Mouse (Mus musculus) small intestine, adult 2 months (tissue): ENCODE measurements around the gene Rbbp8nl. TPM values are rescaled to one million over a fixed set of nuclear protein-coding genes. Genes with fewer than 3 reads are reported as not detected.
A peak's percentile ranks its signal among the peaks of the same experiment; 100 is the strongest.

Experiments
- H3K27ac ChIP-seq: fragments of 200-500 bp; 2 replicates; pipeline ENCODE4 v1.5.1; 2012; ENCODE audit warnings: low read depth, low read length, control low read depth, inconsistent platforms; ENCODE audit not compliant: insufficient read depth
- H3K27me3 ChIP-seq: fragments of 200-500 bp; 2 replicates; pipeline ENCODE4 v1.6.1; 2012; ENCODE audit warnings: mild to moderate bottlenecking, moderate library complexity, low read length, inconsistent platforms; ENCODE audit not compliant: control insufficient read depth, insufficient read depth
- H3K36me3 ChIP-seq: fragments of 200-500 bp; 2 replicates; pipeline ENCODE4 v1.6.1; 2012; ENCODE audit warnings: mild to moderate bottlenecking, low read length, control low read depth, inconsistent platforms; ENCODE audit not compliant: control insufficient read depth, insufficient read depth
- H3K4me1 ChIP-seq: fragments of 200-500 bp; 2 replicates; pipeline ENCODE4 v1.6.1; 2012; ENCODE audit warnings: low read length, inconsistent platforms, mixed read lengths; ENCODE audit not compliant: control insufficient read depth, insufficient read depth, insufficient read length
- H3K4me3 ChIP-seq: fragments of 200-500 bp; 2 replicates; pipeline ENCODE4 v1.5.1; 2012; ENCODE audit warnings: low read depth, mild to moderate bottlenecking, control low read depth, inconsistent platforms, low read length, moderate library complexity
- CTCF ChIP-seq: fragments of 200-500 bp; IDR thresholded peaks from 2 replicates; pipeline ENCODE4 v1.5.1; 2012; ENCODE audit warnings: low read depth, mild to moderate bottlenecking, control low read depth, inconsistent platforms, low read length, moderate library complexity, mixed read lengths; ENCODE audit not compliant: insufficient replicate concordance, insufficient read length; ENCODE audit errors: extremely low read depth
- POLR2A ChIP-seq: fragments of 200-500 bp; IDR thresholded peaks from 2 replicates; pipeline ENCODE4 v1.6.1; 2012; ENCODE audit warnings: low read depth, mild to moderate bottlenecking, control low read depth, inconsistent platforms, low read length, moderate library complexity
- WGBS: fragments of 180-500 bp; shearing (Covaris S2); methylation state at CpG from one replicate; pipeline ENCODE4 v1.1.7; 2018; 5-methylcytosine and 5-hydroxymethylcytosine counted together
- polyA plus RNA-seq: library from polyadenylated mRNA; depleted of rRNA; stranded (reverse); fragments of >200 nt; gene quantifications from 2 replicates; pipeline ENCODE4 v1.2.3, GENCODE M21; 2012

Rbbp8nl gene
- polyA plus RNA-seq, 1 experiment: 1.2 TPM

DNA sequence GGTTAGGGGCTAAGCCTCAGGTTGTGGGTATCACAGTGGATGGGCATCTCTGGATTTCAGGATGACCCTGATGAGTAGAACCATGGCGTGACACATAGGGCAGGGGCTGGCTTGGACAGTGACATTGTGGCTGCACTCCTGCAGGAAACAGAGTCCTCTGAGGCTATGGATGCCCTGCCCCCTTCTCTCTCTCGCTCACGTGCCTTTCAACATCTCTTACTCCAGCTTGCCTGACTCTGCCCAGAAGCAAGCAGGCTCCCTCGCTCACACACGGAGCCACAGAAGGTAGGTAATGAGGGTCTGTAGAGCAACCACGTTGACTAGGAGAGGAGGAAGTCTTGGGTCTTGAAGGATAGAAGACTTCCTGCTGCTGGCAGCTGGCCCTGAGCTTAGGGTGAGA lies 824 bp upstream of the Rbbp8nl start:
- H3K36me3 ChIP-seq: no peaks in the 10 kb centered on the region
- TF ChIP-seq POLR2A (no peak), CTCF (no peak)
- peaks cover 32% of the 10 kb centered on the region for H3K4me1 ChIP-seq
- no peak overlapping the region for H3K4me3 ChIP-seq
- 36% methylated on average over 6 of the region's 6 CpGs for WGBS
- H3K27me3 ChIP-seq: no peaks in the 10 kb centered on the region
- no peak overlapping the region for H3K27ac ChIP-seq

DNA sequence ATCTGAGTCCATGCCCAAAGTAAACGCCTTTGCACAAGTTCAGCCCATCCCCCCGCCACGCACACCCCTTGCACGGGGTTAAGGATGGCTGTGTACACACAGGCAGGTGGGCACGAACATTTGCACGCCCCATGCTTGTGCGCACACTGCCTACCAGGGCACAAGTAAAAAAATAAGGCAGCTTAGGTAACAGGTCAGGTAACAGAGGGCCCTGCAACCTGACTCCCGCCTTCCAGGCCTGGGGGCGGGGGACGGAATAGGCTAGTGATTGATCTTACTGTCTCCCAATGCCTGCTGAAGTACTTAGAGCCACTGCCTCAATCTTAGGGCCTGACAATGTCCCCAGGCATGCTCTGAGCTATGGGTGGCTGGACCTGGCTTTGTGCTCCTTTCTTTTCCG lies 713 bp downstream of the Rbbp8nl start:
- no peaks in the 10 kb centered on the region for H3K27me3 ChIP-seq
- TF ChIP-seq POLR2A: no peak
- no peak for TF ChIP-seq CTCF
- peak overlapping the region; percentile 31; the same call in 1 of the 2 replicates for H3K4me3 ChIP-seq
- peaks cover 32% of the 10 kb centered on the region for H3K4me1 ChIP-seq
- H3K36me3 ChIP-seq: no peaks in the 10 kb centered on the region
- peak overlapping the region; percentile 45; the same call in 1 of the 2 replicates for H3K27ac ChIP-seq
- WGBS: 42% methylated on average over 11 of the region's 11 CpGs

DNA sequence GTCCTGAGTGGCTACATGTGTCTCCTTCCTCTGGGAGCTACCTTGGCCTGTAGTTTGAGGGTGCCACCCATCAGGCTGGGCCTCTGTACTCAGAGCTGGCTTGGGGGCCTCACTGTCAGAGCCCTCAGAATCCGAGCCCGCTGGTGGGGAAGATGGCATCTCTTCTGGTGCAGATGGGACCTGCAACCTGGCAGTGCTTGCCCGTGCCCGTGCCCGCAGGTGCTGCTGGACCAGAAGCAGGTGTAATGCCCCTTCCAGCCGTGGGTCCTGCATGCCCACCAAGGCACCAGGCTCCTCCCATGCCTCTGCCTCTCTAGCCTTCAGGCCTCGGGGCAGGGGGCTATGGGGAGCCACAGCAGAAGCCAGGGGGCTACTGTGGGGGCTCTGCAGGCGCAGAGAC lies 10.4 kb downstream of the Rbbp8nl start:
- no peaks in the 10 kb centered on the region for H3K36me3 ChIP-seq
- no peak overlapping the region for H3K27ac ChIP-seq
- H3K27me3 ChIP-seq: no peaks in the 10 kb centered on the region
- TF ChIP-seq CTCF (no peak), POLR2A (no peak)
- WGBS: 87% methylated on average over 8 of the region's 8 CpGs
- no peak overlapping the region for H3K4me3 ChIP-seq
- H3K4me1 ChIP-seq: peaks cover 42% of the 10 kb centered on the region

DNA sequence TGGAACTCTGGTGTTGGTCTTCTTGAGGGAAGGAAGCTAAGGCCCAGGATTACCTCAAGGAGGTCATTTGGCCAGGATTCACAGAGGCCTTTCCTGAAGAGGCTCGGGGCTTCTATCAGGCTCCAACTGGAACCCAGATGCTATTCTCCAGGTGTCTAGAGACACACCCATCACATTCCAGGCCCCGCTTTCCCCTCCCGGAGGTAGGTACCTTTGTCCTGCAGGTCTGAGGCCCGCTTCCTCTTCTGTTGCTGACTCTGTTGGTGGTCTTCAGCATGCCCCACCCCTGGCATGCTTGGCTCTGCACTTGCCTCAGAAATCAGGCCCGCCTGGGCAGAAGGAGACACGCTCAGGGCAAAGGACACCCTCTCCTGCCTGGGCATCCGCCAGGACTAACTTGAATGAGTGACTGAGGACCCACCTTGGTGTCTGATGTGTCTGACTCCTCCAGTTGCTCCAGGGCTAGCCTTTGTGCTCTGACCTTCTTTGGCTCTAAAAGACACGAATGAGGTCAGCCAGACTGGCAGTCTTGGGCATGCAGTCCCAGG lies 11.8 kb downstream of the Rbbp8nl start:
- Histone ChIP-seq H3K4me1 (peaks cover 46% of the 10 kb centered on the region), H3K27me3 (no peaks in the 10 kb centered on the region), H3K36me3 (no peaks in the 10 kb centered on the region), H3K27ac (peak overlapping the region; percentile 98), H3K4me3 (no peak overlapping the region)
- 30% methylated on average over 8 of the region's 8 CpGs for WGBS
- TF ChIP-seq CTCF: no peak
- no peak; the same call in 1 of the 2 replicates for TF ChIP-seq POLR2A

DNA sequence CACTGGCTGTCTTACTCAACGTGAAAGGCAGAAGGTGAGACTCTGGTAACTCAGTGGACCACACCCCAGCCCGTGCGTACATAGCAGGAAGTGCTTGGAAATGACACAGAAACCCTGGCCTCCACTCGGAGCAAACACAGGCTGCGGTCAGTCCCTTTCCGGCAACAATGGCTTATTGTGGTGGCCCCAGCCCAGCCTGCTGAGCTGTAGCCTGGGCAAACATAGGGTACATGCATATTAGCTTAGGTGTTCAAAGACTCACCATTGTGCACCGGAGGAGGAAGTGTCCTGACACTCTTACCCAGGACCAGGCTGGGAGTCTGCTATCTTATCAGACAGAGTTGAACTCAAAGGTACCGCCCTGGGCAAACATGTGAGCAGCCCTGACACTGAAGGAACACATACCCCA lies 12.8 kb downstream of the Rbbp8nl start:
- H3K36me3 ChIP-seq: no peaks in the 10 kb centered on the region
- peak overlapping the region; percentile 98 for H3K27ac ChIP-seq
- H3K27me3 ChIP-seq: no peaks in the 10 kb centered on the region
- 13% methylated on average over 8 of the region's 8 CpGs for WGBS
- peaks cover 53% of the 10 kb centered on the region for H3K4me1 ChIP-seq
- no peak for TF ChIP-seq CTCF
- no peak for TF ChIP-seq POLR2A
- peak overlapping the region; percentile 47 for H3K4me3 ChIP-seq

DNA sequence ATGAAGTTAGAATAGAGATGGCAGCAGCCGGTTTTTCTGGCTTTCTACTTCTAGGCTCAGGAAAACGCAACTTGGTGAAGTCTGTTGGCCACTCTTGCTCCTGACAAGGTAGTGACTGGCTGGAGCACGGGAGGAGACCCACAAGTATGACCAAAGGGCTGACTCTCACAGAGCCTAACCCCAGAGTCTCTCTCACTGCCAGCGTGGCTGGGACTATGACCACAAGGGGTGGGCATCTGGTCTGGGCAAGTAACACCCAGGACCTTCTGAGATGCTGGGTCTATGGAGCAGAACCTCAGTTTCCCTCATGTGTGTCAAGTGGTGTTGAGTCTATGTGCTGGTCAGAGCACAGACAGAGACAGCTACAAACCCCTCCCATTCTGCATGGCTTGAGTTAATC lies 13.3 kb downstream of the Rbbp8nl start:
- no peaks in the 10 kb centered on the region for H3K36me3 ChIP-seq
- peak overlapping the region; percentile 47 for H3K4me3 ChIP-seq
- peaks cover 55% of the 10 kb centered on the region for H3K4me1 ChIP-seq
- peak overlapping the region; percentile 98 for H3K27ac ChIP-seq
- WGBS: 21% methylated on average over 4 of the region's 4 CpGs
- no peak for TF ChIP-seq POLR2A
- no peak for TF ChIP-seq CTCF
- H3K27me3 ChIP-seq: no peaks in the 10 kb centered on the region

DNA sequence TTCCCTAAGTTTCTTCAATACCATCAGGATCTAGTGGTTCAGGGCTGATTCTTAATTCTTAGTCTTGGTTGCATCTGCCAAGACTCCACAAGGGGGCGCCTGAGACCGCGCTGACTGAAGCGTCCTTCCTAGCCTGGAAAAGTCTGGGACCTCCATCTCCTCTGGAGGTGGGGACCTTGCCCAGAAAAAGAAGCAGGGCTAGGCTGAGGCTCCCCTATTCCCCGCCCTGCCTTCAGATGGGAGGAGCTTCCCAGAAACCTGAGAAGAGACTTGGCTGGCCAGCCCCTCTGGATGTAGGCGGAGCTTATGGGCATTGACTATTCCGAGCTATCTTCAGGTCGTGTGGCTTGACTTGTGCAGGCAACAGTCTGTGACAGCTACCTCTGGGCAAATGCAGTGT lies 13.8 kb downstream of the Rbbp8nl start:
- 0% methylated on average over 8 of the region's 8 CpGs for WGBS
- Histone ChIP-seq H3K4me3 (peak overlapping the region; percentile 47), H3K4me1 (peaks cover 57% of the 10 kb centered on the region), H3K27me3 (no peaks in the 10 kb centered on the region), H3K27ac (peak overlapping the region; percentile 98), H3K36me3 (no peaks in the 10 kb centered on the region)
- TF ChIP-seq CTCF (peak; percentile 98), POLR2A (peak; percentile 66; the same call in 1 of the 2 replicates)
